Mouse (Mus musculus): ENCODE measurements around the gene Gm12887. TPM values are rescaled to one million over a fixed set of nuclear protein-coding genes. Genes with fewer than 3 reads are reported as not detected.

Gm12887 gene
- not detected in 2 replicates for polyA plus RNA-seq (2016; fragmentation: Nextera tagmentation; extraction: Ambion mirVana)

DNA sequence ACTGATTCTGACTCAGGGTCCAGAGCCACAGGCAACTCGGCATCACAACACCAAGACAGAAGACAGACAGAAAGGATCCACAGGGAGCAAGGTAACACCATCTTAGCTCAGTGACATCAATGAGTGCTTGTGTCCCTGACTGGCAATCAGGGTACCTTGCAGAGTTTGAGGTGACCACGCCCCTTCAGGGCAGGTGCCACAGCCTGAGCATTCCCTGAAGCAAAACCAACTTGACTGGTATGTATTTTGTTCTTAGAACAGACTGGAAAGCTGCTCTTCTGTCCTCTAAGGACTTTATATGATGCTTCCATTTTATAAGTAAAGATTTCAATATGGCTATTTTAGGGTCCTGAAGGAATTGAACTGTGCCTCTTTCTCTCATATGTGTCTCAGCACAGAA lies at the start of gene Gm12887:
Gene Gm12887, minus strand, starts transcription at position 101 of the 400 bp plus-strand sequence.
- no peak for ATAC-seq (ENCODE audit: low FRiP score)
- Histone ChIP-seq H3K9me3 (peaks cover 59% of the 10 kb centered on the region), H3K27me3 (no peaks in the 10 kb centered on the region), H3K9ac (no peak within 1 kb of the TSS), H3K4me3 (replicated peaks) (no peak within 1 kb of the TSS), H3K4me1 (no peaks in the 10 kb centered on the region), H3K27ac (no peak within 1 kb of the TSS), H3K4me2 (no peak within 1 kb of the TSS), H3K36me3 (replicated peaks) (no peaks in the 10 kb centered on the region)
- 51% methylated on average over 2 of the region's 2 CpGs for WGBS

DNA sequence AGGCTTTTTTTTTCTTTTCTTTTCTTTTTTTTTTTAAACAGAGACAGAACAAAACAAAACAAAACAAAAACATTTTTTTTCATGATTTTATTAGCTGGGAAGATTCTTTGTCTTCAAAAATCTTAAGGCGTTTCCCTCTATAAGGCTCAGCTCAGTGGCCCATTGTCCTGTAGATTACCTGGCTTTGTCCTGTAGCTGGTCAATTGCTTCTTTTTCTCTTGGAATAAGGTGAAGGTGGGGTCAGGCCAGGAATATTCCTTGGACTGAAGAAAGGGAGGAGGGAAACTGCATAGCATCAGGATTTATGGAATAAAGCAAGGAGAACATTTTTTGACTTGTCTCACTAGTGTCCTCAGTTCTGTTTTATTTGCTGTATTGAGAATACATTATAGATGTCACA lies 35.1 kb upstream of the Gm12887 start:
- Histone ChIP-seq H3K4me2 (no peak overlapping the region), H3K9ac (no peak overlapping the region), H3K9me3 (peaks cover 30% of the 10 kb centered on the region), H3K4me1 (no peaks in the 10 kb centered on the region), H3K27me3 (no peaks in the 10 kb centered on the region), H3K4me3 (replicated peaks) (no peak overlapping the region), H3K27ac (no peak overlapping the region), H3K36me3 (replicated peaks) (no peaks in the 10 kb centered on the region)
- 81% methylated on average over 1 of the region's 1 CpGs for WGBS
- no peak for ATAC-seq (ENCODE audit: low FRiP score)

Other genes with a start within 250 kb of the Gm12887 start
- not detected in 2 replicates for gene Gm12886, start 199.0 kb downstream of the Gm12887 start, polyA plus RNA-seq (2016; fragmentation: Nextera tagmentation; extraction: Ambion mirVana)

Data from forebrain, embryonic 12.5 days (tissue).